Mouse (Mus musculus) central nervous system, embryonic 14 days (tissue): Measurements from ENCODE around the gene Vps37d. TPM values are rescaled to one million over a fixed set of nuclear protein-coding genes. Genes with fewer than 3 reads are reported as not detected.

Experiments
- polyA plus RNA-seq: library from polyadenylated mRNA; depleted of rRNA; stranded (reverse); fragments of >200 nt; gene quantifications from 2 replicates; pipeline ENCODE4 v1.2.3, GENCODE M21; 2012; rRNA removed

Vps37d gene
- 56.5 and 60.2 TPM in 2 replicates for polyA plus RNA-seq

DNA sequence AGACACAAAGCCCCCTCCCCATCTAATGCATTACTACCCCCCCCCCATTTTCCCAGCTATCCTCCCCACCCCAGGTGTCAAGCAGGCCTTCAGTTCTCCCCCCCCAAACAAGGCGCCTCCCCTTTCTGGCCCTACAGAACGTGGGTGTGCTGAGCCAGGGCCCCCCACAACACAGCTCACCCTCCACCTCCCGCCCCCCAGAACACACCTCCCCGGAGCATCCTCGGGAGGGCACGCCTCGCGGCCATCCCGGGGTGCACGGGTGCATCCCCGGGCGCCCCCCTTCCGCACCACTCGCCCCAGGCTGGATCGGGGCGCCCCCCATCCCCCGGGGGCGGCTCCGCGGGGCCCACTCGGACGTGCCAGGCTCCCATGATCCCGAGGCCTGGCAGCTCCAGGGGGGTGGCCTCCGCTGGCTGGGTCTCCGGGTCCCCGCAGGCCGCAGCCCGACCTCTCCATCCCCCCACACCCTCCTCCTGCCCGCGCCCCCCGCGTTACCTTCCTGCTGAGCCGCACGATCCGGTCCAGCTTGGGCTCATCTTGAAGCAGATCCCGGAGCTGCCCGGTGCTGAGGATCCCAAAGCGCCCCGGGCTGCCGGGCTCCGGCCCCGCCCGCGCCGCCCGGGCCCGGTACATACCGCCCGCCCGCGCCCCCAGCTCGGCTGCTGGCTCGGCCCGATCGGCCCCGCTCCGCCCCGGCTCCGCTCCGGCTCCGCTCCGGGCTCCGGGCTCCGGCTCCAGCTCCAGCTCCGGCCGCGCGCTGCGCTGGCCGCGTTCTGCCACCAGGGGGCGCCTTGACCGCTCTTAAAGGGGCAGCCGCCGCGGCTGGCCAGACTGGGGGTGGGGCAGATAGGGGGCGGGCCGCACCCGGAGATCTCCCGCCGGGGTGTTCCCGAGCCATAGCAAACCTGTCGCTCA lies at the start of gene Vps37d:
Vps37d (minus strand) TSS at position 703 of the 918 bp plus-strand sequence.

GRCm38 (mm10) chr5:135089653-135090052 lies 11.6 kb upstream of the Vps37d start, which contains the start of gene Mlxipl:
Gene Mlxipl, plus strand, starts transcription at chr5:135089890.

DNA sequence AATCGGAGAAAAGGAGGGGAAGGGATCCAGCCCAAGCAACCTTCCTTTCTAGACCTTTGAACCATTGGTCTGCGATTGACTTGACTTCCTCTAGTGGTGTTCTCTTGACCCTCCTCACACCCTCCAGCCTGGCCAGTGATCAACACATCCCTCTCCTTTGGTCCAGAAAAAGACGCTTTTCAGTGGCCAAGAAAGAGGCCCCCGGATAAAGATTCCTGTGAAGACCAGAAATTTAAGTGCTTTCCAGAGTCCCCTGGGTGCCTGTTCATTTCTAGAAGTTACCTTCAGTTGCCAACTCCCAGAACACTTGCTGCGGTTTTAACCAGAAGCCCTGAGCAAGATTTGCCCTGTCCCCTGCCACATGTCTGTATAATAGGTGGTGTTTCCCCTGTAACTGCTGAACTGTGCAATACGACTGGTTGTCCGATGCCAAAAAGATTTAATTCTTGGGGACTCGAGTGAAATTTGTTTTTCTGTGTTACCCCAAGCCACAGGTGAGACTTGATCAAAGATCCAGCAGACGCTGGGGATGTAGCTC lies 13.1 kb downstream of the Vps37d start, which contains the start of gene Bud23:
Bud23 (minus strand) TSS at position 51 of the 538 bp plus-strand sequence.

DNA sequence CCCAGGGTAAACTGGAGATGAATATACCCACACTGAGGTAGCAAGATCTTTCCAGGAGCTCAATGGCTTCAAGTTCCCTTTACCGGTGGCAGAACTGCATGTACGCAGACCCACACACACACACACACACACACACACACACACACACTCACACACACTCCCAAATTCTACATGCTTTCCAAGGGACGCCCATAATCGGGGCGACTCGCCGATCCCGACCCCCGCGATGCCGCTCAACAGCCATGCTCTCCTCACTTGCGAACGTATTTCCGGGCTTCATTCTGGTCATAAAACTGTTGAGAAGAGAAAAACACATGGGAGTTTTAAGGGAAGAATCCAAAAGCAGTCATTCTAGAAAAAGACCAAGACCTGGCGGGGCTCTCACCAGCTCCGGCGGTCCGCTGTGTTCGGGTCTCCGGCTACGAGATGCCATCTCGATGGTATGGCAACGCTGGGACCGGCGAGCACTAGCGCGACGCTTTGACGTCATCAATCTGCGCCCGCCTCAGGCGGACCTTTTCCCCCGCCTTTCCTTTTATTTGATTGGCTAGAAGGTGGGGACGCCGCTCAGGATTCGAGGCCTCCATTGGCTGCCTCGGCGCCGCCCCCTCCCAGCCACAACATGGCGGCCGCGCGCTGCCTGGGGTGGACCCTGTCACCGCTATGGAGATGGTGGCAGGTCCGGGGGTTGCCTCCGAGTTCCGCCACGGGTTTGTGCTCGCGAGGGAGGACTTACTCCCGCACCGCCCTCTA lies 14.3 kb downstream of the Vps37d start, which contains the start of gene Dnajc30:
Dnajc30 (plus strand) TSS at position 574 of the 753 bp plus-strand sequence.

GRCm38 (mm10) chr5:135023344-135024173 lies 54.5 kb downstream of the Vps37d start, which contains the start of gene Stx1a:
Gene Stx1a, plus strand, starts transcription at chr5:135023482.

Other genes starting within 250 kb of the Vps37d start
- not detected in 2 replicates for gene Tmem270, start 171.5 kb downstream of the Vps37d start, polyA plus RNA-seq
- gene Cldn13, start 162.7 kb downstream of the Vps37d start, polyA plus RNA-seq, result 0.18 and 0.26 TPM in 2 replicates
- 8.2 and 8.5 TPM in 2 replicates for gene Mettl27, start 145.9 kb downstream of the Vps37d start, polyA plus RNA-seq
- gene Cldn4, start 131.3 kb downstream of the Vps37d start, polyA plus RNA-seq, result 0.41 and 6.9 TPM in 2 replicates
- 3.4 and 6.5 TPM in 2 replicates for gene Cldn3, start 92.1 kb downstream of the Vps37d start, polyA plus RNA-seq
- 79.0 and 84.1 TPM in 2 replicates for gene Abhd11, start 69.1 kb downstream of the Vps37d start, polyA plus RNA-seq
- gene Stx1a, start 54.8 kb downstream of the Vps37d start, polyA plus RNA-seq, result 112 and 136 TPM in 2 replicates
- 28.5 and 29.5 TPM in 2 replicates for gene Dnajc30, start 14.1 kb downstream of the Vps37d start, polyA plus RNA-seq
- 107 and 110 TPM in 2 replicates for gene Bud23, start 13.3 kb downstream of the Vps37d start, polyA plus RNA-seq
- gene Mlxipl, start 11.6 kb upstream of the Vps37d start, polyA plus RNA-seq, result 1.9 and 2.4 TPM in 2 replicates
- 13.2 and 14.3 TPM in 2 replicates for gene Tbl2, start 71.4 kb upstream of the Vps37d start, polyA plus RNA-seq
- gene Bcl7b, start 90.0 kb upstream of the Vps37d start, polyA plus RNA-seq, result 23.7 and 26.0 TPM in 2 replicates
- 71.9 and 76.5 TPM in 2 replicates for gene Baz1b, start 109.0 kb upstream of the Vps37d start, polyA plus RNA-seq
- 18.2 and 21.5 TPM in 2 replicates for gene Fzd9, start 173.0 kb upstream of the Vps37d start, polyA plus RNA-seq